Mouse (Mus musculus) neural tube, embryonic 14.5 days (tissue): ENCODE data around the gene Tas2r119. TPM values are rescaled to one million over a fixed set of nuclear protein-coding genes. Genes with fewer than 3 reads are reported as not detected.

ENCODE experiments used
- polyA plus RNA-seq: library from polyadenylated mRNA; unstranded; fragments of >200 nt; fragmentation: Nextera tagmentation; extraction: Ambion mirVana; gene quantifications from 2 replicates; pipeline ENCODE4 v1.2.1, GENCODE M21; 2014

Tas2r119 gene
- polyA plus RNA-seq, 1 experiment from 2014 or later = not detected

Other genes with a start within 250 kb of the Tas2r119 start
- gene Sema5a, start 67.5 kb downstream of the Tas2r119 start, polyA plus RNA-seq = 14.8 and 15.7 TPM in 2 replicates